Mouse (Mus musculus): Measurements from ENCODE around the gene C1s1. TPM values are rescaled to one million over a fixed set of nuclear protein-coding genes. Genes with fewer than 3 reads are reported as not detected.
"Not testable (repeated sequence)": the region's sequence is repeated elsewhere in the genome, so short reads cannot be mapped to it uniquely, and the experiment has no call there.

C1s1 gene
- total RNA-seq, 2 experiments from 2014 or later = 19.8 to 21.9 TPM

- intact Hi-C loops (cut with DNase I) = no loop called here
- H3K27ac ChIP-seq = no peak overlapping the region
- TF ChIP-seq CTCF (IDR thresholded peaks at IDR 0.05) = no peak
- DNase-seq = no peak
- H3K4me3 ChIP-seq = no peak overlapping the region
Observed at GRCm38 (mm10) chr6:124549023-124549550, 6.9 kb upstream of the C1s1 start.

- H3K4me3 ChIP-seq; DNase-seq; H3K27ac ChIP-seq; intact Hi-C loops (cut with DNase I): not testable (repeated sequence)
Observed at GRCm38 (mm10) chr6:124547979-124548378, 5.8 kb upstream of the C1s1 start.

GRCm38 (mm10) chr6:124545425-124545824 is 3.3 kb upstream of the C1s1 start:
- no peak for TF ChIP-seq CTCF (IDR thresholded peaks at IDR 0.05)
- intact Hi-C loops (cut with DNase I) = no loop called here
- no peak for DNase-seq
- Histone ChIP-seq H3K27ac (no peak overlapping the region), H3K4me3 (no peak overlapping the region)

- peak; percentile 18; the same call in 1 of the 2 replicates for TF ChIP-seq CTCF (IDR thresholded peaks at IDR 0.05)
- no peak for DNase-seq
- intact Hi-C loops (cut with DNase I) = loop anchor here (5.0 kb wide), 1 partner anchor 52 kb away; the partner anchor contains the start of gene C1rl
- no peak overlapping the region for H3K27ac ChIP-seq
- H3K4me3 ChIP-seq = no peak overlapping the region
Observed at GRCm38 (mm10) chr6:124544466-124544865, 2.3 kb upstream of the C1s1 start.

GRCm38 (mm10) chr6:124541176-124541575 is 983 bp downstream of the C1s1 start:
- intact Hi-C loops (cut with DNase I) = loop anchor here (5.0 kb wide), 1 partner anchor 49 kb away; the partner anchor contains the start of gene C1rl
- H3K27ac ChIP-seq, DNase-seq: not testable (repeated sequence)
- H3K4me3 ChIP-seq = peak overlapping the region; percentile 61

- H3K4me3 ChIP-seq; DNase-seq; H3K27ac ChIP-seq; intact Hi-C loops (cut with DNase I): not testable (repeated sequence)
Observed at GRCm38 (mm10) chr6:124536125-124536829, 5.9 kb downstream of the C1s1 start.

GRCm38 (mm10) chr6:124531077-124531476 is 11.1 kb downstream of the C1s1 start:
- Histone ChIP-seq H3K27ac (no peak overlapping the region), H3K4me3 (no peak overlapping the region)
- no peak for DNase-seq
- TF ChIP-seq CTCF (IDR thresholded peaks at IDR 0.05) = no peak
- intact Hi-C loops (cut with DNase I) = no loop called here

GRCm38 (mm10) chr6:124527881-124528280 is 14.3 kb downstream of the C1s1 start:
- Histone ChIP-seq H3K4me3 (no peak overlapping the region), H3K27ac (no peak overlapping the region)
- no peak for TF ChIP-seq CTCF (IDR thresholded peaks at IDR 0.05)
- intact Hi-C loops (cut with DNase I) = no loop called here
- no peak for DNase-seq

GRCm38 (mm10) chr6:124522082-124522481 is 20.1 kb downstream of the C1s1 start:
- intact Hi-C loops (cut with DNase I); H3K4me3 ChIP-seq; H3K27ac ChIP-seq: not testable (repeated sequence)
- peak; percentile 28 for DNase-seq

- H3K27ac ChIP-seq; DNase-seq; H3K4me3 ChIP-seq; intact Hi-C loops (cut with DNase I): not testable (repeated sequence)
Observed at GRCm38 (mm10) chr6:124517733-124518132, 24.4 kb downstream of the C1s1 start.

GRCm38 (mm10) chr6:124512355-124512836 is 29.8 kb downstream of the C1s1 start, which contains the start of gene C1ra:
Gene C1ra (plus strand): TSS chr6:124512405.
- Histone ChIP-seq H3K27ac (peak within 1 kb of the TSS; percentile 81), H3K4me3 (peak within 1 kb of the TSS; percentile 70)
- intact Hi-C loops (cut with DNase I) = no loop called here
- peak; percentile 82 for TF ChIP-seq CTCF (IDR thresholded peaks at IDR 0.05)
- DNase-seq = peak; percentile 62

- no peak overlapping the region for H3K4me3 ChIP-seq
- intact Hi-C loops (cut with DNase I) = no loop called here
- no peak overlapping the region for H3K27ac ChIP-seq
- DNase-seq = no peak
- no peak for TF ChIP-seq CTCF (IDR thresholded peaks at IDR 0.05)
Observed at GRCm38 (mm10) chr6:124511936-124512335, 30.2 kb downstream of the C1s1 start.

- not testable (repeated sequence) for H3K4me3 ChIP-seq, H3K27ac ChIP-seq, DNase-seq
- intact Hi-C loops (cut with DNase I) = loop anchor here (10.0 kb wide), 1 partner anchor 256 kb away; the partner anchor contains the start of gene Eno2
Observed at GRCm38 (mm10) chr6:124509192-124509591, 33.0 kb downstream of the C1s1 start.
